Mouse (Mus musculus) lung, embryonic 14.5 days (tissue): ENCODE measurements at regions not wholly inside any gene's neighbourhood (a gene's known extent, or its start where the extent isn't known, plus 50 kb on each side); places are given as distances from the start of the nearest gene placed in this dataset. TPM values are rescaled to one million over a fixed set of nuclear protein-coding genes. Genes with fewer than 3 reads are reported as not detected.

ENCODE experiments used
- ATAC-seq: fragments of 200-750 bp; cut with Nextera tagmentation; 2 replicates; pipeline ENCODE4 v1.8.0; 2017; ENCODE audit warnings: mild to moderate bottlenecking, moderate TSS enrichment, moderate library complexity; ENCODE audit not compliant: insufficient read depth
- DNase-seq: peaks from one replicate; pipeline ENCODE4 v3.0.0-alpha.2; 2015
- H3K27ac ChIP-seq: fragments of 300-500 bp; sonication (generic); 2 replicates; pipeline ENCODE4 v1.5.1; 2014; ENCODE audit warnings: low read depth, mild to moderate bottlenecking, moderate library complexity
- H3K27me3 ChIP-seq: fragments of 300-500 bp; sonication (generic); 2 replicates; pipeline ENCODE4 v1.6.1; 2014; ENCODE audit warnings: low read length, control low read depth; ENCODE audit not compliant: insufficient read depth
- H3K36me3 ChIP-seq: fragments of 300-500 bp; sonication (generic); 2 replicates; pipeline ENCODE4 v1.6.1; 2014; ENCODE audit warnings: control low read depth; ENCODE audit not compliant: insufficient read depth
- H3K4me1 ChIP-seq: fragments of 300-500 bp; sonication (generic); 2 replicates; pipeline ENCODE4 v1.6.1; 2014; ENCODE audit warnings: antibody characterized with exemption, control low read depth; ENCODE audit not compliant: insufficient read depth
- H3K4me2 ChIP-seq: fragments of 300-500 bp; sonication (generic); 2 replicates; pipeline ENCODE4 v1.6.1; 2014; ENCODE audit warnings: mild to moderate bottlenecking
- H3K4me3 ChIP-seq: fragments of 300-500 bp; sonication (generic); 2 replicates; pipeline ENCODE4 v1.5.1; 2014; ENCODE audit warnings: low read depth, low read length
- H3K9ac ChIP-seq: fragments of 300-500 bp; sonication (generic); 2 replicates; pipeline ENCODE4 v1.6.1; 2014
- H3K9me3 ChIP-seq: fragments of 300-500 bp; sonication (generic); 2 replicates; pipeline ENCODE4 v1.6.1; 2016; ENCODE audit warnings: low read depth, low read length, control low read depth
- CTCF ChIP-seq: IDR thresholded peaks from 2 replicates; pipeline ENCODE4 v1.5.1; 2016; ENCODE audit warnings: antibody characterized with exemption, low read depth
- WGBS: fragments of 180-500 bp; shearing (Covaris S2); extraction: QIAGEN DNeasy Blood & Tissue Kit; methylation state at CpG from one replicate; pipeline ENCODE4 v1.1.7; 2014; 5-methylcytosine and 5-hydroxymethylcytosine counted together
- microRNA-seq: library from miRNA; unstranded; fragments of <30 nt; microRNA quantifications from one replicate; pipeline ENCODE4, GENCODE M21; 2016; ENCODE audit warnings: borderline number of aligned reads

DNA sequence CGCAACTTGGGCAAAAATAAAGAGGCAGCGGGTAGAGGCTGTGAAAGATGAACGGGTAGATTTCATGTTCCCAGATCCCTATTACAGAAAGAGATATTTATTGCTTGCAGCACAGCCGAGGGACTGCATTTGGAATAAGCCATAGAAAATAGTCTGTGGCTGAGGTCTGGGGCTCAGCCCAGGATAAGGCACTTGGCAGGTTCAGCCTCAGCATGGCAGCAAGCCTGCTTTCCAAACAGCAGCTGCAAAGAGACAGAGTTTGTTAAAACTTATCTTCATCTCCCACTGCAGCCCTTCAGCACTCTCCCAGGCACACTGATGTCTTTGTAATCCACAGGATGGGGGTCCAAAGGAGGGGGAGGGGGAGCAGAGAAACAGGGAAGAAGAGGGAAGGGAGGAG is 98.5 kb upstream of the Lrrn1 start:
- no peaks in the 10 kb centered on the region for H3K4me1 ChIP-seq
- DNase-seq: no peak
- H3K27ac ChIP-seq: no peak overlapping the region
- H3K36me3 ChIP-seq: no peaks in the 10 kb centered on the region
- H3K27me3 ChIP-seq: no peaks in the 10 kb centered on the region
- 81% methylated on average over 4 of the region's 4 CpGs for WGBS
- no peak overlapping the region for H3K9ac ChIP-seq
- TF ChIP-seq CTCF: no peak
- no peaks in the 10 kb centered on the region for H3K9me3 ChIP-seq
- no peak for ATAC-seq
- no peak overlapping the region for H3K4me3 ChIP-seq
- no peak overlapping the region for H3K4me2 ChIP-seq

DNA sequence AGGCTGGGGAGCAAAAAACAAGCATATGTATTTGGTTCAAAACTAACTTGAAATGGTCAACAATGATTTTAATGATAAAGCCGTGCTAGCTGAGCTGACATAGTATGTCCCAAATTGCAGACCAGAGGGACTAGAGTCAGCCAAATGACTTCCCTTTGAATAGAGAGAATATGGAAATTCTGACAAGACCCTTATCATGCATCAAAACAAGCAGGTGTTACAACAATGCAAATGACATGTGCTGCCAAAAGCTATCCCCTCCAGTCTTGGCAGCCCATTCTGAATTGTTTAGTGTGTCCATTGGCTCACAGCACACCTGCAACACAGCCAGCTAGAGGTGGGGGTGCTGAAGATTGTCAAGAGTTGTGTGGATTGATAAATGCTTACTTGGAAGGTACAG is 87.5 kb upstream of the Lrrn1 start:
- no peak overlapping the region for H3K27ac ChIP-seq
- TF ChIP-seq CTCF: no peak
- DNase-seq: no peak
- H3K4me1 ChIP-seq: no peaks in the 10 kb centered on the region
- no peaks in the 10 kb centered on the region for H3K27me3 ChIP-seq
- no peak overlapping the region for H3K4me2 ChIP-seq
- no peak overlapping the region for H3K4me3 ChIP-seq
- H3K36me3 ChIP-seq: no peaks in the 10 kb centered on the region
- no peak for ATAC-seq
- WGBS: 82% methylated on average over 1 of the region's 1 CpGs
- H3K9me3 ChIP-seq: no peaks in the 10 kb centered on the region
- H3K9ac ChIP-seq: no peak overlapping the region

DNA sequence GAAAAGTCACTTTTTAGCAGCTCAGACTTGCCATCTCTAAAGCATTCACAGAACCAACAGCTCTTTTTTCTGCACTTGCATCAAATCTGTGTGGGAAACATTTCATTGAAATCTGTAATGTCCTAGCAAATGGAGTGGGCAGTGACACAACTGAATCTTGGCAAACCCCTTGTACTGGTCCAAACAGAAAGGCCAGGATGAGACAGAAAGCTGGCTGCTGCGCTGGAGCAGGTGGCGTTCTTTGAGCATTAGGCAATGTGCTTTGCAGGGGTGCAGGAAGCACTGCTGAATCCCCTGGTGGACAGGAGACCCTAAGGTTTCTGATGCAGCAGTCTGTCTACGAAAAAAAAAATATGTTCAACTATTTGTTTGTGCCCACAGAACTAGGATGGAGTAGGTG is 85.2 kb upstream of the Lrrn1 start:
- WGBS: 68% methylated on average over 3 of the region's 3 CpGs

DNA sequence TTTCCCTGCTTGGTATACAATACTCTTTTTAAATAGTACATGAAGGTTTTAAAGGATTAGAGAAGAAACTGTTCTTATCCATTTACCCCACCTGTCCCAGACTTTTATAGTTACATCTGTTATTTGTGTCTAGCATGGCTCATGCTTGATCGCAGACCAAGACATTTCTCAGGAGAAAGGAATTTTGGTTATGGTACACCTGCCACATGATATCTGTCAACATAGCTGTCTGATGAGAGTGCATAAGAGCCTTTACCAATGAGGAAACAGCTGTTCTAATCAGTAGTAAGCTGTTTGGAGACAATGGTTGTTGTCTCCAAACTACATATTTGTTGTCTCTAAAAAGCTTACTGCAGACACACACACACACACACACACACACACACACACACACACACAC is 70.3 kb upstream of the Lrrn1 start:
- TF ChIP-seq CTCF: no peak
- Histone ChIP-seq H3K9ac (no peak overlapping the region), H3K27ac (no peak overlapping the region), H3K4me2 (no peak overlapping the region), H3K9me3 (no peaks in the 10 kb centered on the region), H3K36me3 (no peaks in the 10 kb centered on the region), H3K4me3 (no peak overlapping the region), H3K27me3 (no peaks in the 10 kb centered on the region), H3K4me1 (no peaks in the 10 kb centered on the region)
- 67% methylated on average over 1 of the region's 1 CpGs for WGBS
- DNase-seq (no peak), ATAC-seq (no peak)

More for the DNA sequence above, 85.2 kb upstream of the Lrrn1 start:
- DNase-seq: no peak
- H3K9ac ChIP-seq: no peak overlapping the region
- no peak overlapping the region for H3K4me2 ChIP-seq
- H3K27me3 ChIP-seq: no peaks in the 10 kb centered on the region
- no peak overlapping the region for H3K4me3 ChIP-seq
- no peaks in the 10 kb centered on the region for H3K4me1 ChIP-seq
- no peaks in the 10 kb centered on the region for H3K36me3 ChIP-seq
- H3K9me3 ChIP-seq: no peaks in the 10 kb centered on the region
- no peak for TF ChIP-seq CTCF
- ATAC-seq: no peak
- H3K27ac ChIP-seq: no peak overlapping the region

DNA sequence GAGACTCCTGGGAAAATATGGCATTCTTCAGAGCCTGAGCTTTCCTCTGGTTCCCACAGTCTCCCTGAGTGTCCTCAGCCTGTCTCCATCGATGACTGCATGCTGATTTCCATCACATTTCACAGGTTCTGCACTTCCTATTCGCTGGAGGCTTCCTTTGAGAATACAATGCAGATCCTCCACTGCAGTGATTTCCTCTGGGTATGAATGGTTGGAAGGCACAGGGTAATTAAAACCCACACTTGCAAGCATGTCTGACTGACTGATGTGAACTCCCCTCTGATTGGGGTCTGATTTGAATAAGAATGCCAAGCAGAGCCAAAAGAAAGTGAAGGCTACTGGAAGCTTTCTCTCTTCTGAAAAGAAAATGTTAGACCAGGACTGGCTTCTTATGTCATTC is 67.1 kb upstream of the Lrrn1 start:
- WGBS: 43% methylated on average over 2 of the region's 2 CpGs
- no peak overlapping the region for H3K27ac ChIP-seq

DNA sequence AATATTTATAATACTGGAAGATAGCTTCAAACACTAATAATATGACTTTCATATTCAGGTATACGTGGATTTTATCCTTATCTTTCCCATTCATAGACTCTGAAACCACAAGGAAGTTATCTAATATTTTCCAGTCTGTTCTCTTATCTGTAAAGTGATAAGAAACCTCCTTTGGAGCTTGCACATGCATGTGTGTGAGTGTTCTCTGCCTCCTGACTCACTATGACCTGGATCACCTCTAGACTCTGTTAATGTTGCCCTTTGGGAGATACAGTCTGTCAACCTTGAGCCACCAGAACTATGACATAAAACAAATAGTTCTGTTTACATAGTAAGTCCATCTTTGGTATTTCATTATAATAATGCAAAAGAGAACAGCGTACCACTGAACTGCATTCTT is 56.2 kb upstream of the Lrrn1 start:
- H3K27ac ChIP-seq: no peak overlapping the region
- no peak overlapping the region for H3K9ac ChIP-seq
- H3K4me3 ChIP-seq: no peak overlapping the region
- H3K9me3 ChIP-seq: no peaks in the 10 kb centered on the region
- DNase-seq (no peak), ATAC-seq (no peak)
- no peaks in the 10 kb centered on the region for H3K36me3 ChIP-seq
- 44% methylated on average over 2 of the region's 2 CpGs for WGBS
- TF ChIP-seq CTCF: no peak
- H3K27me3 ChIP-seq: no peaks in the 10 kb centered on the region
- H3K4me2 ChIP-seq: no peak overlapping the region
- H3K4me1 ChIP-seq: no peaks in the 10 kb centered on the region

More for the DNA sequence above, 67.1 kb upstream of the Lrrn1 start:
- Histone ChIP-seq H3K27me3 (no peaks in the 10 kb centered on the region), H3K9ac (no peak overlapping the region), H3K4me3 (no peak overlapping the region), H3K36me3 (no peaks in the 10 kb centered on the region), H3K4me2 (no peak overlapping the region), H3K9me3 (no peaks in the 10 kb centered on the region), H3K4me1 (no peaks in the 10 kb centered on the region)
- TF ChIP-seq CTCF: no peak
- ATAC-seq (no peak), DNase-seq (no peak)

DNA sequence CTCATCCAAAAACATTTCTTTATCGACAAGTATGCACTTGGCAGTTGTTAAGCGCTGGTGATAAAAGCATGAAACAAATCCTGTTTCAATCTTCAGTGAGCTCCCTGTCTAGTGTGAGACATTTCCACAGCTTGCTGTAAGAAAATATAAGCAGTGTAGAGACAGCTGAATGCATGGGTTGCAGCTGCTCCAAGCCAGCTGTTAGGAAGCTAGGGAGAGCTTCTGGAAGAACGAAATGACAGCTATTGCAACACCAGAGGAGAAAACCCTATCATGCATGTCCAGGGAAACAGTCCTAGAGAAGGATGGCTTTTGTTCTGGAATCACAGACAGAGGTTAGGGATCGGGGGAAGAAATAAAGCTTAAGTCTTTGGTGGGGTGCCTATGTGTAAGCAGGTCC is 55.4 kb upstream of the Lrrn1 start:
- no peak for ATAC-seq
- Histone ChIP-seq H3K36me3 (no peaks in the 10 kb centered on the region), H3K4me3 (no peak overlapping the region), H3K4me1 (no peaks in the 10 kb centered on the region), H3K9me3 (no peaks in the 10 kb centered on the region), H3K27ac (no peak overlapping the region), H3K9ac (no peak overlapping the region), H3K27me3 (no peaks in the 10 kb centered on the region), H3K4me2 (no peak overlapping the region)
- TF ChIP-seq CTCF: no peak
- peak; percentile 1 for DNase-seq
- WGBS: 57% methylated on average over 4 of the region's 4 CpGs

Small RNA genes lying in the stretch of these regions (microRNA-seq; reads per million reads assigned to microRNA genes)
- not detected for gene Gm27690
